Mouse (Mus musculus) bone marrow macrophage, adult 2 months (primary cell): Measurements from ENCODE around the gene Rassf5.

Experiments used
- CTCF ChIP-seq: IDR thresholded peaks from 2 replicates; pipeline ENCODE4 v1.5.1; 2012; ENCODE audit warnings: low read depth, mild to moderate bottlenecking, low read length, moderate library complexity
- POLR2A ChIP-seq: IDR thresholded peaks from 2 replicates; pipeline ENCODE4 v1.6.1; 2012; ENCODE audit warnings: mild to moderate bottlenecking, low read depth, low read length, borderline replicate concordance

- TF ChIP-seq CTCF, result no peak
- TF ChIP-seq POLR2A, result no peak
These were observed 35.2 kb upstream of the Rassf5 start for GRCm38 (mm10) chr1:131280280-131280679.
